Mouse (Mus musculus): ENCODE measurements around the gene Chga. TPM values are rescaled to one million over a fixed set of nuclear protein-coding genes. Genes with fewer than 3 reads are reported as not detected.
A peak's percentile ranks its signal among the peaks of the same experiment; 100 is the strongest.

The Chga gene
- polyA plus RNA-seq (2015; fragmentation: Nextera tagmentation; extraction: Ambion mirVana), result 152 and 155 TPM in 2 replicates

DNA sequence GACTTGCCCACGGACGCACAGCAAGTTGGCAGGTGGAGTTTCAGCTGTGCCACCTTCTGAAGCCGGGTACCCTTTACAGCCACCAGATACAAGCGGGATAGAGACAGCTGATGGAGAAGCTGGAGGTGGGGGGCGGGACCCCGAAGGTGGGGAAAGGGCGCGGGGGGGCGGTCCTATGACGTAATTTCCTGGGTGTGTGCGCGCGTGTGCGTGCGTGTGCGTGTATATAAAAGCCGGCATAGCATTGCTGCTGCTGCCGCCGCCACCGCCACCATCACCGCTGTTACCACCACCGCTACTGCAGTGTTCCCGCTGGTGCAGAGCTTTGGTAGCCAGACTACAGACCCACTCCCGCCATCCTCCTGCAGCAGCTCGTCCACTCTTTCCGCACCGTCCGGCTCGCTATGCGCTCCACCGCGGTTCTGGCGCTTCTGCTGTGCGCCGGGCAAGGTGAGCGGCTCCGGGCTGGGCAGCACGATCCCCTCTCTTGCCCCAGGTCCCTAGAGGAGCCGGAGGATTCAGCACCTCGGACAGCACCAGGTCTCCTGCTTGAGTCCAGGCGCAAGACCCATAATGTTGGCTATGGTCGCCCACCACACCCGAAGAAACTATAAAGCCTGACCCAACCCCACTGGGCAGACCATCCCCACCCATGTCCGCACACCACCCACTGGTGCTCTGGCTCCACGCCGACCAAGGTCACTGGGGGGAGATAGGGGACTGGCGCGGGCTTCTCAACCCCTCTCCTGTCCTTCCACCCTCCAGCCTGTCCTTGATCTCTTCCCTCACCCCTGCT lies at the start of gene Chga:
TSS of gene Chga (plus strand) at position 249 of the 796 bp plus-strand sequence.
- peaks cover 3% of the 10 kb centered on the region; the same call in 1 of the 2 replicates for H3K36me3 ChIP-seq (replicated peaks)
- peak; percentile 90 for ATAC-seq (replicated peaks)
- H3K4me2 ChIP-seq, result peak within 1 kb of the TSS; percentile 83
- peaks cover 26% of the 10 kb centered on the region for H3K4me1 ChIP-seq
- WGBS, result 3% methylated on average over 45 of the region's 48 CpGs
- peak within 1 kb of the TSS; percentile 93 for H3K4me3 ChIP-seq
- 0 out of 2 replicates have a peak, but pooled peaks cover 3% of the 10 kb centered on the region for H3K27me3 ChIP-seq (replicated peaks)
- H3K9ac ChIP-seq, result peak within 1 kb of the TSS; percentile 93
- no peaks in the 10 kb centered on the region for H3K9me3 ChIP-seq
- peak within 1 kb of the TSS; percentile 87 for H3K27ac ChIP-seq

DNA sequence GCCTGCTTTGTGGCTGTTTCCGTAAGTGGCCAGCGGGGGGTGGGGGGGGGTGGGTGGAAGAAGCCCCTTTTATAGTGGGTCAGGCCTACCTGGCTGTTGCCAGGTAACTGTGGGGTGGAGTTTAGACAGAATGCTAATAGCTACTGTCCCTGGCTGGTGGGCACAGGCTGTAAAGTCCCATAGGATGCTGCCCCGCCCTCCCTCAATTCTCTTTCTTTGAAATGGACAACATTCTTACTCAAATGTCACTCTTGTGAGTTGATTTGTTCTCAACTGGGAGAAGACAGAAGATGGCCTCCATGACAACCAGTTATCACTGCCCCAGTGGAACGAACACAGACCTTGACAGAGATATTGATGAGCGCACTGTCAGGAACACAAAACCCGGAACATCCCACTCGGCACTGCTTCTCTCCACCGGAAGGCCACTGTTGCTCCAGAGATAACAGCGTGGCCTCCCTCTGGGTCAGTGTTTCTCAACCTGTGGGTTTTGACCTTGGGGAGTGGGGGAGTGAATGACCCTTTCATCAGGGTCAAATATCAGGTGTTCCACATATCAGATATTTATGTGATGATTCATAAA lies 49.5 kb upstream of the Chga start:
- 72% methylated on average over 9 of the region's 9 CpGs for WGBS
- H3K27ac ChIP-seq, result no peak overlapping the region

DNA sequence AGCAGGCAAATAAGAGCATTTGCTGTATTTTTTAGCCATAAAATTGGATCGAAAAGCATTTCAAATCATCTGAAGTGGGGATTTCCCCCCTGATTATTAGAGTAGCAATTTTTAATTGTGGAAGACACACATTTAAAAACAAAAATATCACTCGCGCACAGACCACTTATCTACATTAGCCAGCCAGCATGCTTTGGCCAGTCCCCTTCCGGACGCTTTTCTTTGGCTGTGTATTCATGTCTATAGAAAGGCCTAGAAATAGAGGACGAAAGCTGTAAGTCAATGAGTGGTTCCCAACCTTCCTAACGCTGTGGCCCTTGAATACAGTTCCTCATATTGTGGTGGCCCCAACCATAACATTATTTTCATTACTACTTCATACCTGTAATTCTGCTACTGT lies 48.8 kb upstream of the Chga start:
- Histone ChIP-seq H3K27ac (no peak overlapping the region), H3K4me1 (peaks cover 3% of the 10 kb centered on the region; the same call in 1 of the 2 replicates), H3K9me3 (no peaks in the 10 kb centered on the region), H3K4me2 (no peak overlapping the region), H3K27me3 (replicated peaks) (no peaks in the 10 kb centered on the region), H3K36me3 (replicated peaks) (no peaks in the 10 kb centered on the region), H3K9ac (no peak overlapping the region), H3K4me3 (no peak overlapping the region)
- 94% methylated on average over 7 of the region's 7 CpGs for WGBS
- no peak for ATAC-seq (replicated peaks)

More for the DNA sequence above, 49.5 kb upstream of the Chga start:
- ATAC-seq (replicated peaks), result no peak
- Histone ChIP-seq H3K27me3 (replicated peaks) (no peaks in the 10 kb centered on the region), H3K36me3 (replicated peaks) (no peaks in the 10 kb centered on the region), H3K4me3 (no peak overlapping the region), H3K9me3 (no peaks in the 10 kb centered on the region), H3K9ac (no peak overlapping the region), H3K4me2 (no peak overlapping the region), H3K4me1 (no peaks in the 10 kb centered on the region)

GRCm38 (mm10) chr12:102511363-102511762 lies 43.4 kb upstream of the Chga start:
- ATAC-seq (replicated peaks), result peak; percentile 42; the same call in 1 of the 2 replicates

DNA sequence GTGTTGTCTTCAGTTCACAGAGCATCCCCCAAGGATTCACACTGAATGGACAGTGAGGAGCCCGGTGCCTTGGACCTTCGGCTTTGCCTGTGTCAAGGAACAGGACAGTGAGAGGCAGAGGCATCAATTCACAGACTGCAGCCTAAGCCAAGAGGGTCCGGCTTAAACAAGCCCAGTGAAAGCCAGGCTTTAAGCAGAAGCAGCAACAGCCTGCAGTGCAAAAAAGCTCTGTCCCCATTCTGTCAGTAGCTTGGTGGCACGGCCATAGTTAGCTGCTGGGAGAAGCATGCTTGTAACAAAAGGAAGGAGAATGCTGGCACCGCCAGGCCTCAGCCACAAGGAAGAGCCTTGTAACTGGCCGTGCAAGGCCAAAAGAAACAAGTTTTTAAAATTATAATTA lies 40.6 kb upstream of the Chga start:
- WGBS, result 59% methylated on average over 6 of the region's 6 CpGs
- H3K9me3 ChIP-seq, result no peaks in the 10 kb centered on the region
- H3K27me3 ChIP-seq (replicated peaks), result no peaks in the 10 kb centered on the region
- H3K36me3 ChIP-seq (replicated peaks), result no peaks in the 10 kb centered on the region
- ATAC-seq (replicated peaks), result no peak
- H3K4me2 ChIP-seq, result no peak overlapping the region
- peaks cover 8% of the 10 kb centered on the region; the same call in 1 of the 2 replicates for H3K4me1 ChIP-seq
- H3K9ac ChIP-seq, result no peak overlapping the region
- no peak overlapping the region for H3K4me3 ChIP-seq
- H3K27ac ChIP-seq, result no peak overlapping the region

More at GRCm38 (mm10) chr12:102511363-102511762, 43.4 kb upstream of the Chga start:
- Histone ChIP-seq H3K36me3 (replicated peaks) (no peaks in the 10 kb centered on the region), H3K4me2 (no peak overlapping the region), H3K4me1 (peaks cover 8% of the 10 kb centered on the region; the same call in 1 of the 2 replicates), H3K27ac (no peak overlapping the region), H3K9me3 (no peaks in the 10 kb centered on the region), H3K27me3 (replicated peaks) (no peaks in the 10 kb centered on the region), H3K4me3 (no peak overlapping the region), H3K9ac (no peak overlapping the region)
- WGBS, result 21% methylated on average over 3 of the region's 3 CpGs

DNA sequence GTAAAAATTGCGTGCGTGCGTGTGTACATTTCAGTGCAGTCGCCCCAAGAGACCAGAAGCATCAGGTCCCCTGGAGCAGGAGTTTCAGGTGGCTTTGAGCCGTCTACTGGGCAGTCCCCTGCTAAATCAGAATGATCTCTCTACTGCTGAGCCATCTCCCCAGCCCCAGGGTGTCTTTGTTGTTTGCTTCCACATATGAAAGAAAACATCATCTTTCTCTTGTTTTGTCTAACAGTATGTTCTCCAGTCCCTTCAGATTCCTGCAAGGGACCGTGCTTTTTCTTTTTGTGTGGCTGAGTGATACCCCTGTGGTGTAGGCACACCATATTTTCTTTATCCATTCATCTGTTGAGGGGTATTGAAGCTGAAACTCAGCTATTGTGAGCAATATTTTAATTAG lies 40.0 kb upstream of the Chga start:
- H3K4me2 ChIP-seq, result no peak overlapping the region
- H3K9ac ChIP-seq, result no peak overlapping the region
- H3K27me3 ChIP-seq (replicated peaks), result no peaks in the 10 kb centered on the region
- WGBS, result 76% methylated on average over 6 of the region's 6 CpGs
- H3K27ac ChIP-seq, result no peak overlapping the region
- no peaks in the 10 kb centered on the region for H3K9me3 ChIP-seq
- no peak overlapping the region for H3K4me3 ChIP-seq
- ATAC-seq (replicated peaks), result no peak
- H3K36me3 ChIP-seq (replicated peaks), result no peaks in the 10 kb centered on the region
- peaks cover 8% of the 10 kb centered on the region; the same call in 1 of the 2 replicates for H3K4me1 ChIP-seq

DNA sequence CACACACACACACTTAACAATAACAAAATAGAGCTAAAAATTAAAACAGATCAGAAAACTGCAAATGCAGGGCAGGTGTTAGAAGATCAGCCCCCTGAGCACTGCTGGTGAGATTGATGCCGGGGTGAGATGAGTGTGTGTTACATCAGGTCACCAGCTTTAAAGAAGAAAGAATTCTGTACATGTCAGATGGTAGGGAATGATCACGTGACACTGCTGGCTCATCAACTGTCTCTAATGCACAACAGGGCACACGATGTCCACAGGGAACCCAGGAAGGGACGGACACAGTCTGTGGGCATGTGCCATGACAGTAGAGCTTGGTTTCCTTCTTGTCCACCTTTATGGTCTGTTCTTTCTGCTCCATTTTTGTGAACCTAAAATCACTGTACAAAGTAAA lies 38.6 kb upstream of the Chga start:
- no peak overlapping the region for H3K9ac ChIP-seq
- H3K9me3 ChIP-seq, result no peaks in the 10 kb centered on the region
- no peak overlapping the region for H3K4me3 ChIP-seq
- H3K4me1 ChIP-seq, result peaks cover 3% of the 10 kb centered on the region; the same call in 1 of the 2 replicates
- H3K27me3 ChIP-seq (replicated peaks), result no peaks in the 10 kb centered on the region
- no peaks in the 10 kb centered on the region for H3K36me3 ChIP-seq (replicated peaks)
- H3K27ac ChIP-seq, result no peak overlapping the region
- 80% methylated on average over 4 of the region's 4 CpGs for WGBS
- ATAC-seq (replicated peaks), result no peak
- no peak overlapping the region for H3K4me2 ChIP-seq

DNA sequence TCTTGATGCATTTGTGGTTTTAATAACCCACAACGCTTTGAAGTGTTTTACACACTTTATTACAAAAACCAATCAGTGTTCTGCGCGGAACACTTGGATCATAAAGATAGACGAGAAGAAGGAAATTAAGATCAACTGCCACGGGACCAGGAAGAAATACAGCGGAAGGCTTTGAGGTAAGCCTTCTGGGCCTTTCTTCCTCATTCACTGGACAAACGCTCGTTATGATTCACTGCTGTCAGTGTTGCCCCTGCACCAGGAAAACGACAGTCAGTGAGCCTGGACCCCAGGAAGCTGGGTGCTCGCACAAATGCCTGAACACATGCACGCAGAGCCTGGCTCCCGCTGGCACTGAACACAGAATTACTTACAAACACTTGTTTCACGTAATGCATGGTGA lies 37.1 kb upstream of the Chga start:
- Histone ChIP-seq H3K9ac (no peak overlapping the region), H3K36me3 (replicated peaks) (no peaks in the 10 kb centered on the region), H3K4me1 (no peaks in the 10 kb centered on the region), H3K4me2 (no peak overlapping the region), H3K27ac (no peak overlapping the region), H3K9me3 (no peaks in the 10 kb centered on the region), H3K27me3 (replicated peaks) (no peaks in the 10 kb centered on the region), H3K4me3 (no peak overlapping the region)
- no peak for ATAC-seq (replicated peaks)
- WGBS, result 72% methylated on average over 13 of the region's 13 CpGs

DNA sequence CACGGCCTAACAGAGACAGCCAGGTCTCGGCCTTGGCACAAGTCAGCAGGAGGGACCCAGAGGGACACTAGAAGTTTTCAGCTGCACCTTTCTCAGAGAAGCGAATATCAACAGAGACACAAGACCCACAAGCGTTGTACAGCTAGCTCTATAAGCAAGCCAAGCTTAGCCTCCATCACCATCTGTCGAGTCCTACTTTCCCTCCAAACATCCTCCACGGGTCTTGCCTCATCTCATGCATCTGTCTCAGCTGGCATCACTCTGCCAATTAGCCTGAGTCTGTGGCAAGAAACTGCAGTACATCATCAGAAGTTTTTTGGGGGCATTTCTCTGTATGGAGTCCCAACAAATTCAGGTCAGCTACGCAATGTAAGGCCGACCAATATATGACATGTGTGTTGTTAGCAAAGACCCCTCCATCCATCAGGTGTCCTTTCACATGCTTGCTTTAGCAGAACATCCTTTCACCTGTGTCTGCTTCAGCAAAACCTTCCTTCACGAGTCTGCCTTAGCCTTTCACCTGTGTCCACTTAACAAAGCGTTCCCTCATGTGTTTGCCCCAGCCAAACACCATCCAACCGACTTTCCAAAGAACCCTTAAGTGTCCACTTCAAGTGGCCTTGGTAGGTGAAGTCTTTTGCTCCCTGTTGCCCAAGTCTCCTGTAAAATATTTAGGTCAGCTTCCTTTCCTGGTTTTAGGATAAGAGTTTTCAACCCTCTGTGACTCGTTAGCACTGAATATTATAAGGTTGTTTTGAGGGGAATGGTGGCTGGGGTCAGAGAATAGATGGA lies 34.6 kb upstream of the Chga start:
- H3K9ac ChIP-seq, result no peak overlapping the region
- no peak overlapping the region for H3K4me2 ChIP-seq
- 88% methylated on average over 12 of the region's 12 CpGs for WGBS
- H3K4me3 ChIP-seq, result no peak overlapping the region
- no peaks in the 10 kb centered on the region for H3K36me3 ChIP-seq (replicated peaks)
- no peak overlapping the region for H3K27ac ChIP-seq
- ATAC-seq (replicated peaks), result no peak
- H3K27me3 ChIP-seq (replicated peaks), result no peaks in the 10 kb centered on the region
- no peaks in the 10 kb centered on the region for H3K9me3 ChIP-seq
- no peaks in the 10 kb centered on the region for H3K4me1 ChIP-seq

- H3K36me3 ChIP-seq (replicated peaks), result no peaks in the 10 kb centered on the region
- ATAC-seq (replicated peaks), result 0 out of 2 replicates have a peak, but pooled peaks have one; percentile 24
- no peaks in the 10 kb centered on the region for H3K4me1 ChIP-seq
- H3K27me3 ChIP-seq (replicated peaks), result no peaks in the 10 kb centered on the region
- no peak overlapping the region for H3K27ac ChIP-seq
- H3K9ac ChIP-seq, result no peak overlapping the region
- 44% methylated on average over 13 of the region's 13 CpGs for WGBS
- H3K4me3 ChIP-seq, result no peak overlapping the region
- H3K4me2 ChIP-seq, result no peak overlapping the region
- no peaks in the 10 kb centered on the region for H3K9me3 ChIP-seq
These were observed 32.9 kb upstream of the Chga start for GRCm38 (mm10) chr12:102521777-102522319.

DNA sequence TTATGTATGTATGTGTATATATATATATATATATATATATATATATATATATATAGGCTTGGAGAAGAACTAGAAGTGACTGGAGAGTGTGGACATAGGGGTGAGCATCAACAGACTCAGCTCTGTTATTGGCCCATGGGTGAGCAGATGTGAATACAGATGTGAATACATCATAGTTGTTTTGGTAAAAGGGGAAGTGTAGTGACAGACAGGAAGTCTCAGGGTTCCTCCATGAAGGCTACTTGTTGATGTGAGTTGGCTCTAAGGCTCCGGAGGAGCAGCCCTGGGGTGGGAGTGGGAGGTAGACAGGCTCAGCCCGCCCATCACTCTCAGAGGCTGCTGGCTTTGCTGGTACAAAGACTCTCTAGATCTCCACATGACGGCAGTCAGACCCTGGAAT lies 30.6 kb upstream of the Chga start:
- Histone ChIP-seq H3K36me3 (replicated peaks) (no peaks in the 10 kb centered on the region), H3K4me1 (no peaks in the 10 kb centered on the region), H3K27ac (no peak overlapping the region), H3K4me3 (no peak overlapping the region), H3K4me2 (no peak overlapping the region), H3K27me3 (replicated peaks) (no peaks in the 10 kb centered on the region), H3K9me3 (no peaks in the 10 kb centered on the region), H3K9ac (no peak overlapping the region)
- ATAC-seq (replicated peaks), result no peak
- WGBS, result 55% methylated on average over 3 of the region's 3 CpGs

DNA sequence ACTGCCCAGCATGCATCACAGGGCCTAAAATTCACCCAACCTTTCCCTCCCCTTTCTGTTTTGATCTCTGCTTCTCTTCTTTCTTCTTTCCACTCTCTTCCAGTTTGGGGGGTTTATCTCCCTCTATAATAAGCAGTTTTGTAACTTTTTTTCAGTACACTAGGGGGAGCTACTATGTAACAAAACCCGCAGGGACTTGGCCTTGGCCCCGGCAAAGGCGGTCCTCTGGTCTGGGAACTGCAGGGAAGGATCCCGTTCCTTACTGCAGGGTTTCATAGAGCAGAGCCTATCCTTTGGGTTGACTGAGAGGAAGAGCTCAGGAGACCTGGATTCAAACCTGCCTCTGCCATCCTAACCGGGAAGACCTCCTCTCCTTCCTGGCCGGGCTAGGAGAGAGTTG lies 30.0 kb upstream of the Chga start:
- Histone ChIP-seq H3K9ac (no peak overlapping the region), H3K27ac (no peak overlapping the region), H3K4me2 (no peak overlapping the region), H3K4me1 (no peaks in the 10 kb centered on the region), H3K9me3 (no peaks in the 10 kb centered on the region), H3K36me3 (replicated peaks) (no peaks in the 10 kb centered on the region), H3K27me3 (replicated peaks) (no peaks in the 10 kb centered on the region), H3K4me3 (no peak overlapping the region)
- ATAC-seq (replicated peaks), result no peak
- 23% methylated on average over 6 of the region's 6 CpGs for WGBS

Measured in midbrain, embryonic 15.5 days (tissue).